Mouse (Mus musculus): Measurements from ENCODE around the gene Trim47. TPM values are rescaled to one million over a fixed set of nuclear protein-coding genes. Genes with fewer than 3 reads are reported as not detected.
A peak's percentile ranks its signal among the peaks of the same experiment; 100 is the strongest.
"Not testable (repeated sequence)": the region's sequence is repeated elsewhere in the genome, so short reads cannot be mapped to it uniquely, and the experiment has no call there.

Trim47 gene
- polyA plus RNA-seq, 1 experiment from 2014 or later, result 31.2 TPM

DNA sequence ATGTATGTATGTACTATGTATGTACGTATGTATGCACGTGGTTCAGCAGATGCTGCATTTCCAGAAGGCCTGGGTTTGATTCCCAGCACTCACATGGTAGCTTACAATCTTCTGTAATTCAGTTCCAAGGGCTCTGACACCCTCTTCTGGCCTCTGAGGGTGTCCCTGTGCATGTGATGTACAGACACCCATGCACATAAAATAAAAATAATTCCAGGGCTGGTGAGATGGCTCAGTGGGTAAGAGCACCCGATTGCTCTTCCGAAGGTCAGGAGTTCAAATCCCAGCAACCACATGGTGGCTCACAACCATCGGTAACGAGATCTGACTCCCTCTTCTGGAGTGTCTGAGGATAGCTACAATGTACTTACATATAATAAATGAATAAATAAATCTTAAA lies 34.1 kb downstream of the Trim47 start:
- H3K4me3 ChIP-seq (ENCODE audit: low read length); H3K4me2 ChIP-seq (replicated peaks; ENCODE audit: low read depth, low read length); H3K9ac ChIP-seq (replicated peaks; ENCODE audit: low read length); ATAC-seq (ENCODE audit: low FRiP score, low TSS enrichment); H3K27ac ChIP-seq (ENCODE audit: low read length); H3K4me1 ChIP-seq (ENCODE audit: insufficient read depth, low read length); H3K27me3 ChIP-seq (ENCODE audit: insufficient read depth, low read length); H3K36me3 ChIP-seq (ENCODE audit: insufficient read depth, low read length); H3K9me3 ChIP-seq (ENCODE audit: low read length): not testable (repeated sequence)
- WGBS, result 90% methylated on average over 6 of the region's 6 CpGs

DNA sequence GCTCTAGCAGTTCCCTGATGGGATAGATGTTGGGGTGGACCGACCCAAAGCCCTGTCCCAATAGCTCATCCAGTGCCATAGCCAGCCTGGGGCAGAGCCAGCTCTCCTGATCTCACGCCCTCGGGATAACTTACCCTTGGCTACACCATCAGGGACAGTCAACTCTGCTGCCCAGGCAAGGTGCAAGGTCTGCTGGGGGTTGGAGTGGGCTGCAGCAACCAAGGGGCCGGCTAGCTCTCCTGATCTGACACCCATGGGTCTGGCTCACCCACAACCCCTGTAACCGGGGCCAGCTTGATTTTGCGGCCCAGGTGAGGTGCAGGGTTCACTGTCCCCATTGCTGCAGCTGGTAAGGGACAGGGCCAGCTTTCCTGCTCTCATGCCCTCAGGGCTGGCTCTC lies 35.4 kb downstream of the Trim47 start:
- 82% methylated on average over 6 of the region's 6 CpGs for WGBS
- peaks cover 13% of the 10 kb centered on the region; the same call in 1 of the 2 replicates for H3K4me1 ChIP-seq (ENCODE audit: insufficient read depth, low read length)
- no peak for ATAC-seq (ENCODE audit: low FRiP score, low TSS enrichment)
- no peaks in the 10 kb centered on the region for H3K27me3 ChIP-seq (ENCODE audit: insufficient read depth, low read length)
- H3K4me3 ChIP-seq (ENCODE audit: low read length), result no peak overlapping the region
- H3K4me2 ChIP-seq (replicated peaks; ENCODE audit: low read depth, low read length), result no peak overlapping the region
- no peaks in the 10 kb centered on the region for H3K36me3 ChIP-seq (ENCODE audit: insufficient read depth, low read length)
- no peak overlapping the region for H3K27ac ChIP-seq (ENCODE audit: low read length)
- H3K9ac ChIP-seq (replicated peaks; ENCODE audit: low read length), result no peak overlapping the region
- H3K9me3 ChIP-seq (ENCODE audit: low read length), result peaks cover 2% of the 10 kb centered on the region; the same call in 1 of the 2 replicates

DNA sequence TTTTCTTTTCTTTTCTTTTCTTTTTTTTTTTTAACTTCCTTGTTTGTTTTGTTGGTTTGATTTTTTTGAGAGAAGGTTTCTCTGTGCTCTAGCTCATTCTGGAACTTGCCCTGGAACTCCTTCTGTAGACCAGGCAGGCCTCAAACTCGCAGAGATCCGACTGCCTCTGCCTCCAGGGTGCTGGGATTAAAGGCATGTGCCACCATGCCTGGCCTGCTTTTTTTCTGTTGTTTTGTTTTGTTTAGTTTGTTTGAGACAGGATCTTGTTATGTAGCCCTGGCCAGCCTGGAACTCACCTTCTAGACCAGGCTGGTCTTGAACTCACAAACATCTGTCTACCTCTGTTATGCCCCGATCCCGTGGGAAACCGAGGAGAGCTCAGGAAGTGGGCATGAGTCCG lies 37.5 kb downstream of the Trim47 start:
- Histone ChIP-seq H3K9me3 (ENCODE audit: low read length) (no peaks in the 10 kb centered on the region), H3K27ac (ENCODE audit: low read length) (no peak overlapping the region), H3K9ac (replicated peaks; ENCODE audit: low read length) (no peak overlapping the region), H3K4me1 (ENCODE audit: insufficient read depth, low read length) (peaks cover 21% of the 10 kb centered on the region), H3K4me3 (ENCODE audit: low read length) (no peak overlapping the region), H3K27me3 (ENCODE audit: insufficient read depth, low read length) (no peaks in the 10 kb centered on the region), H3K4me2 (replicated peaks; ENCODE audit: low read depth, low read length) (no peak overlapping the region), H3K36me3 (ENCODE audit: insufficient read depth, low read length) (no peaks in the 10 kb centered on the region)
- WGBS, result 91% methylated on average over 6 of the region's 6 CpGs
- no peak for ATAC-seq (ENCODE audit: low FRiP score, low TSS enrichment)

DNA sequence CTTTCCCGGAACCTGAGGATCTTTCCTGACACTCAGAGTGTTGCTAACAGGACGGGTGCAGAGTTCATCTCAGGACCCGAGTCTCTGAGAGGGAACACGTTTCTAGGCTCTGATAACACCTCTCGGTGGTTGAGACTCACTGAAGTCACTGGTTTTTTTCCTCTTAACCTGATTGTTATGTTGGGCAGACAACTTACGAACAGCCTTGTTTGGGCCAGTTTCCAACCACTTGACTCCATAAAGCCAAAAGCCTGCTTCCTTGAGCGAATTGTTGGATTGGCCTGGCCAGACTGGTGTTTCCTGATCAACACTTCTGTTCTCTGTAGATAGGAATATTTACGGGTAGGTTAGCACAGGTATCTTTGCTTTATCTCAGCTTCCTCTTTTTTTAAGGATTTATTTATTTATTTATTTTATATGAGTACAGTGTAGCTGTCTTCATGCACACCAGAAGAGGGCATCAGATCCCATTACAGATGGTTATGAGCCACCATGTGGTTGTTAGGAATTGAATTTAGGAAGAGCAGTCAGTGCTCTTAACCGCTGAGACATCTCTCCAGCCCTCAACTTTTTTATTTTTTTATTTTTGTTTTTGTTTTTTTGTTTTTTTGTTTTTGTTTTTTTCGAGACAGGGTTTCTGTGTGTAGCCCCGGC lies 38.1 kb downstream of the Trim47 start:
- Histone ChIP-seq H3K4me1 (ENCODE audit: insufficient read depth, low read length) (peaks cover 17% of the 10 kb centered on the region), H3K9me3 (ENCODE audit: low read length) (no peaks in the 10 kb centered on the region), H3K9ac (replicated peaks; ENCODE audit: low read length) (no peak overlapping the region), H3K4me3 (ENCODE audit: low read length) (no peak overlapping the region), H3K27ac (ENCODE audit: low read length) (no peak overlapping the region; the same call in 1 of the 2 replicates), H3K4me2 (replicated peaks; ENCODE audit: low read depth, low read length) (no peak overlapping the region), H3K36me3 (ENCODE audit: insufficient read depth, low read length) (peaks cover under 1% of the 10 kb centered on the region; the same call in 1 of the 2 replicates), H3K27me3 (ENCODE audit: insufficient read depth, low read length) (no peaks in the 10 kb centered on the region)
- ATAC-seq (ENCODE audit: low FRiP score, low TSS enrichment), result no peak
- WGBS, result 80% methylated on average over 11 of the region's 11 CpGs

DNA sequence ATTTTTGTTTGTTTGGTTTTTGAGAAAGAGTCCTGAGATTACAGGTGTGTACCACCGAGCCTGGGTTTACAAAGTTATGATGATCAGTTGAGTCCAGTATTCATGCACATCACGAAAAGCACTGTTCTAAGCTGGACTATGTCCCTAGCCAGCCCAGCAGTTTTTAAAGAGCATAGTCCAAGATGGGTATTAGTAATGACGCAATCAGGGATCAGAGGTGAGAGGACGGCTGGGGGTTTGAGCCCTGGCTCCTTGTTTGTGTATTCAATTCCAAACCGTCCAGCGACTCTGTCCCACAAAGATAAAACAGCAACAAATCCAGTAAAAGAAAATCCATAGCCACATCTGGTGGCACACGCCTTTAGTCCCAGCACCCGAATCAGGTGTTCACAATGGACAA lies 38.8 kb downstream of the Trim47 start:
- Histone ChIP-seq H3K36me3 (ENCODE audit: insufficient read depth, low read length) (peaks cover 8% of the 10 kb centered on the region), H3K9me3 (ENCODE audit: low read length) (no peaks in the 10 kb centered on the region), H3K4me2 (replicated peaks; ENCODE audit: low read depth, low read length) (peak overlapping the region; percentile 61), H3K4me1 (ENCODE audit: insufficient read depth, low read length) (peaks cover 16% of the 10 kb centered on the region), H3K9ac (replicated peaks; ENCODE audit: low read length) (no peak overlapping the region), H3K27ac (ENCODE audit: low read length) (peak overlapping the region; percentile 87; the same call in 1 of the 2 replicates), H3K27me3 (ENCODE audit: insufficient read depth, low read length) (no peaks in the 10 kb centered on the region), H3K4me3 (ENCODE audit: low read length) (no peak overlapping the region)
- ATAC-seq (ENCODE audit: low FRiP score, low TSS enrichment), result no peak
- 88% methylated on average over 8 of the region's 8 CpGs for WGBS

DNA sequence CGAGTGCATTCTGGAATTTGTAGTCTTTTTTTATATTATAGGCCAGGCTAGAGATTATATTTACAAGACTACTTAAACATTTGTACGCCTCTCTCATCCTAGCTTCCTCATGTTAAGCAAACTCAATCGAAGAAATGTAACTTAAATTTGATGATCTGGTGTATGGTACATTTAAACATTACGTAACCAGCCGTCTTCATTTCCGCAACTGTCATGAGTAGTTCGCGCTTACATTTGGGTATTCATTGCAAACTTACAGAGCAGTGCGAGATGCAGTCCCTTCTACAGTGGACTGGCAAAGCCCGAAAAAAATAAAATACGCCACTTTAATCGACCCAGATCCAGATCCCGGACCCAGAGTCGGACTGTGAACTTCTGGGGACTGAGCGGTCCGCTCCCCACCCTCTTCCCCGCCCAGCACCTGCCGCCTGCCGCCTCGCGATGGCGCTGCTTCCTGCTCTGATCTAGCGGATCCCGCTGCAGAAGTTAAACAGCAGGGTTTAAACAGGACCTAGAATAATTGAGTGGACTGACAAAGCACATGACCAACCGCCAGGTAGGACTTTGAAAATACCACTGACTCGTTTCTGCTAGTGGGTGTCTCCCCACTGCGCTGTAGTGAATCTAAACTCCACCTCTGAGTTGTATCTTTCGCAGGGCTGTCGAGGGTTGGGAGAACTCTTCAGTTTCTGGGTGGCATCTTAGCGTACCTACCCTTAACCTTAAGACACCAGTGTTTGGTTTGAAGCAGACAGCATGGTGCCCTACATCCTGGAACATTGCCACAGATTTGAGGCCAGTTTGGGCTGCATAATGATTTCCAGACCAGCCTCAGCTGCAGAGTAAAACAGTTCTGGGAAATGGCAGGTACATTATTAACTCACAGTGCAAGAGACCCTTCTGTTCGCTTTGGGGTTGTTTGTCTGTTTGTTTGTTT lies 39.5 kb downstream of the Trim47 start:
- peak; percentile 82 for ATAC-seq (ENCODE audit: low FRiP score, low TSS enrichment)
- peak overlapping the region; percentile 61 for H3K4me2 ChIP-seq (replicated peaks; ENCODE audit: low read depth, low read length)
- no peaks in the 10 kb centered on the region for H3K27me3 ChIP-seq (ENCODE audit: insufficient read depth, low read length)
- H3K9me3 ChIP-seq (ENCODE audit: low read length), result no peaks in the 10 kb centered on the region
- H3K27ac ChIP-seq (ENCODE audit: low read length), result peak overlapping the region; percentile 87
- H3K4me1 ChIP-seq (ENCODE audit: insufficient read depth, low read length), result peaks cover 16% of the 10 kb centered on the region
- peak overlapping the region; percentile 64 for H3K9ac ChIP-seq (replicated peaks; ENCODE audit: low read length)
- 3% methylated on average over 31 of the region's 31 CpGs for WGBS
- H3K36me3 ChIP-seq (ENCODE audit: insufficient read depth, low read length), result peaks cover 12% of the 10 kb centered on the region
- H3K4me3 ChIP-seq (ENCODE audit: low read length), result peak overlapping the region; percentile 55

DNA sequence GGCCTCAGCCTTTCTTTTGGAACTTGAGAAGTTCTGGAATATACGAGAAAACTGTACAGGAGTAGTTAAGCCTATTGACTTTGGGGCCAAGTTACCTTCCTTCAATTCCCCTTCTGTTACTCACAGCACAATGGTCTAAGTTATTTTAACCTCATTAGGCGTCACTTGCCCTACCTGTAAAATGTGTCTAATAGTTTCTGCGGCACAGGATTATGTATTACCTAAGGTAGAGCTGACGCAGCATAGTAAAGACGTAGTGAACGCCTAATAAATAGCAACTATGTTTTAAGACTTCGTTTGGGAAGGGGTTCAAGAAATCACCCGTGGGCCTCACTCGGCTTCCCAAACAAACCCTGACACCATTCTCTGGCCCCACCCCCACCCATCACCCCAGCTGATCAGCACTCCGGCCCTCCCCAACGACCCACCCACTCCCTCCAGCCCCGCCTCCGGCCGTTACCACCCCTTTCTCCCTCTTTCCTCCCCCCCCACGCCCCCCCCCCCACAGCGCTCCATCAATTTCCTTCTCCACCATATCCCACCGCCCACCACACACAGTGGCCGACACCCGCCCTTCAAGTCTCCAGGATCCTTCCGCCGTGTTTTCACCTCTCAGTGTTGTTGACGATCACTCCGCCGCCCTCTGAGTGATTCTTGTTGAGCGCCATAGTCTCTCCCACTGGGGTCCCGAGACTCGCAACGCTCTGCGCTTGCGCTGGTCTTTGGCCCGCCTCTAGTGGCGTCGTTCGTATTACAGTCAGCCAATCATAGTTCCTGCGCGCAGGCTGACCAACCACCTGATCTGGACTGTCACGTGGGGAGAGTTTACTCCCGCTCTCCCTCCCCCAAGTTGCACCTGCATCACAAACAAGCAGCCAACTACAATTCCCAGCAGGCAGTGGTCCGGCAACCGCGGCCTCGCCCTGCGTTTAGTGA lies 40.5 kb downstream of the Trim47 start, which contains the start of gene Wbp2:
Gene Wbp2, minus strand, starts transcription at position 738 of the 936 bp plus-strand sequence.
- Histone ChIP-seq H3K9ac (replicated peaks; ENCODE audit: low read length) (peak within 1 kb of the TSS; percentile 64), H3K9me3 (ENCODE audit: low read length) (no peaks in the 10 kb centered on the region), H3K27ac (ENCODE audit: low read length) (peak within 1 kb of the TSS; percentile 87), H3K4me2 (replicated peaks; ENCODE audit: low read depth, low read length) (peak within 1 kb of the TSS; percentile 65), H3K36me3 (ENCODE audit: insufficient read depth, low read length) (peaks cover 19% of the 10 kb centered on the region), H3K4me1 (ENCODE audit: insufficient read depth, low read length) (peaks cover 16% of the 10 kb centered on the region), H3K27me3 (ENCODE audit: insufficient read depth, low read length) (no peaks in the 10 kb centered on the region), H3K4me3 (ENCODE audit: low read length) (peak within 1 kb of the TSS; percentile 55)
- WGBS, result 2% methylated on average over 36 of the region's 43 CpGs
- ATAC-seq (ENCODE audit: low FRiP score, low TSS enrichment), result peak; percentile 96

DNA sequence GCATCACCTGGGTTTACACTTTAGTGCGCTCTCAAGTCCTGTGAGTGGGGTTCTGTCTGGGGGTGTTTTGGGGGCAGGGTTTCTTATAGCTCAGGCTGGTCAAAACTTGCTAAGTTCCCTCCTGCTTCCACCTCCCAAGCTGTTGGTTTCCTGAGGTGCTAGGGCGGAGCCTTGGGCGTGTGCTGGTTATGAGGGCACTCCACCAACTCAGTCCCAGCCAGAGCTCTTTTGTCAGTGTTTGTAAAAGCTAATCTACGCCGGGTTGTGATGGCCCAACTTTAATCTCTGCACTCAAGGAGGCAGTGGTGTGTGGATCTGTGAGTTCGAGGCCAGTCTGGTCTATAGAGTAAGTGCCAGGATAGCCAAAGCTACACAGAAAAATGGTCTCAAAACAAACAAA lies 42.8 kb downstream of the Trim47 start:
- ATAC-seq (ENCODE audit: low FRiP score, low TSS enrichment), result no peak
- Histone ChIP-seq H3K4me1 (ENCODE audit: insufficient read depth, low read length) (peaks cover 18% of the 10 kb centered on the region), H3K4me2 (replicated peaks; ENCODE audit: low read depth, low read length) (no peak overlapping the region), H3K9ac (replicated peaks; ENCODE audit: low read length) (no peak overlapping the region), H3K9me3 (ENCODE audit: low read length) (no peaks in the 10 kb centered on the region), H3K36me3 (ENCODE audit: insufficient read depth, low read length) (peaks cover 35% of the 10 kb centered on the region), H3K4me3 (ENCODE audit: low read length) (no peak overlapping the region), H3K27ac (ENCODE audit: low read length) (no peak overlapping the region), H3K27me3 (ENCODE audit: insufficient read depth, low read length) (no peaks in the 10 kb centered on the region)
- 88% methylated on average over 6 of the region's 6 CpGs for WGBS

DNA sequence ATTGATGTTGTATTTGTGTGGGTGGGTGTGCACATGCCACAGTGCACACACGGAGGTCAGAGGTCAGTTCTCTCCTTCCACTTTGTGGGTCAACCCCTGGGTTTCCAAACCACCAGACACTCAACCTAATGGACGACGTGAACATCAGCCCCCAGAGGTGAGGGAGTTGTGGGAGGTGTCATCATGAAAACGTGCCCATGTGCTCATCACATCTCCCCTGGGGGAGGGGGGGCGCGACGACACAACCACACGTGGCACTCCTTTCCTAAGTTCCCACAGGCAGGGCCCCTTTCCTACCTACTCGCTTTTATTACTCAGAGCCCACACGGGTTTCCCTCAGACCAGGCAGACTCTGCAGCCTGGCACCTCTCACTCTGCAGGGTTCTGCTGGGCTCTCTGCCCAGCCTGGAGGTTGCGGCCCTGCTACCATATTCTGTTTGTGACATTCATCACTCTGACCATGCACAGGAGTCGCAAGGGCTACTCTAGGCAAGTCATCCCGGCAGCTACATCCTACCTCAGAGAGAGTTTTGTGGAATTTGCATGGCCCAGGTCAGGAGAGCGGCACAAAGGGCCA lies 43.8 kb downstream of the Trim47 start:
- WGBS, result 89% methylated on average over 14 of the region's 14 CpGs
- Histone ChIP-seq H3K9ac (replicated peaks; ENCODE audit: low read length) (no peak overlapping the region), H3K9me3 (ENCODE audit: low read length) (no peaks in the 10 kb centered on the region), H3K4me2 (replicated peaks; ENCODE audit: low read depth, low read length) (no peak overlapping the region), H3K36me3 (ENCODE audit: insufficient read depth, low read length) (peaks cover 39% of the 10 kb centered on the region), H3K4me1 (ENCODE audit: insufficient read depth, low read length) (peaks cover 25% of the 10 kb centered on the region), H3K27me3 (ENCODE audit: insufficient read depth, low read length) (no peaks in the 10 kb centered on the region), H3K4me3 (ENCODE audit: low read length) (no peak overlapping the region), H3K27ac (ENCODE audit: low read length) (no peak overlapping the region)
- ATAC-seq (ENCODE audit: low FRiP score, low TSS enrichment), result no peak

All from kidney, embryonic 16.5 days (tissue).